Mouse (Mus musculus) neural tube, embryonic 14.5 days (tissue): ENCODE results near the gene Mterf4. TPM values are rescaled to one million over a fixed set of nuclear protein-coding genes. Genes with fewer than 3 reads are reported as not detected.
"Not testable (repeated sequence)": the region's sequence is repeated elsewhere in the genome, so short reads cannot be mapped to it uniquely, and the experiment has no call there.

Source experiments
- ATAC-seq: fragments of 200-750 bp; cut with Nextera tagmentation; 2 replicates; pipeline ENCODE4 v1.8.0; 2017; ENCODE audit warnings: low read depth, mild to moderate bottlenecking, moderate TSS enrichment, moderate library complexity
- H3K27ac ChIP-seq: fragments of 300-500 bp; sonication (generic); 2 replicates; pipeline ENCODE4 v1.5.1; 2014; ENCODE audit warnings: low read depth, mild to moderate bottlenecking, control low read depth, low read length, moderate library complexity, mixed read lengths
- H3K27me3 ChIP-seq: fragments of 300-500 bp; sonication (generic); 2 replicates; pipeline ENCODE4 v1.6.1; 2014; ENCODE audit warnings: low read length; ENCODE audit not compliant: control insufficient read depth, insufficient read depth
- H3K36me3 ChIP-seq: fragments of 300-500 bp; sonication (generic); 2 replicates; pipeline ENCODE4 v1.6.1; 2014; ENCODE audit warnings: low read length, mixed read lengths; ENCODE audit not compliant: control insufficient read depth, insufficient read depth
- H3K4me1 ChIP-seq: fragments of 300-500 bp; sonication (generic); 2 replicates; pipeline ENCODE4 v1.6.1; 2014; ENCODE audit warnings: low read length; ENCODE audit not compliant: control insufficient read depth, insufficient read depth
- H3K4me2 ChIP-seq: fragments of 300-500 bp; sonication (generic); 2 replicates; pipeline ENCODE4 v1.6.1; 2014; ENCODE audit warnings: mild to moderate bottlenecking, low read depth, low read length, control low read depth
- H3K4me3 ChIP-seq: fragments of 300-500 bp; sonication (generic); 2 replicates; pipeline ENCODE4 v1.5.1; 2014; ENCODE audit warnings: low read depth, low read length, control low read depth, mixed read lengths
- H3K9ac ChIP-seq: fragments of 300-500 bp; sonication (generic); replicated peaks from 2 replicates; pipeline ENCODE4 v1.6.1; 2014; ENCODE audit warnings: low read depth, mild to moderate bottlenecking, control low read depth, low read length, mixed read lengths
- H3K9me3 ChIP-seq: fragments of 300-500 bp; sonication (generic); 2 replicates; pipeline ENCODE4 v1.6.1; 2016; ENCODE audit warnings: low read length; ENCODE audit not compliant: control insufficient read depth
- WGBS: fragments of 180-500 bp; shearing (Covaris S2); extraction: QIAGEN DNeasy Blood & Tissue Kit; methylation state at CpG from one replicate; pipeline ENCODE4 v1.1.7; 2014; 5-methylcytosine and 5-hydroxymethylcytosine counted together
- polyA plus RNA-seq: library from polyadenylated mRNA; unstranded; fragments of >200 nt; fragmentation: Nextera tagmentation; extraction: Ambion mirVana; gene quantifications from 2 replicates; pipeline ENCODE4 v1.2.1, GENCODE M21; 2014

Gene Mterf4
- polyA plus RNA-seq, 1 experiment from 2014 or later, result 31.2 TPM

DNA sequence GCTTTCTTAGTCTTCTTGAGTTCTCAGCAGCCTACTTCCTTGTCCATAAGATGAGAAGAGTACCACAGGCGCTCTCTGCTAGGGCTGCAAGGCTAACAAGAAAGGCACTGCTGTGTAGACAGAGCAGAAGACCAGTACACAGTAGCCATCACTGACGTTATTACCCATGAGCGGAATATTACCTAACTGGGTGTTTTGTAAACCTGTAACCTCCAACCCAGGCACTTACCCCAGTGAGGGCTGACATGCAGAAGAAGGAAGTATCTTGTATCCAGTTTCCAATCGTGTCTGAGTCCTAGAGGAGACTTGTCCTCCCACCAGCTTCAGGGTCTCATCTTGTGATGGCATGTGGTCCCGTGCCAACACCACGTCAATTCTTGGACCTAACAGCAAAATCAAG is 18.3 kb upstream of the Mterf4 start:
- H3K36me3 ChIP-seq, result peaks cover 13% of the 10 kb centered on the region
- no peaks in the 10 kb centered on the region for H3K4me1 ChIP-seq
- WGBS, result 91% methylated on average over 6 of the region's 6 CpGs
- H3K4me2 ChIP-seq, result no peak overlapping the region
- no peak overlapping the region for H3K4me3 ChIP-seq
- ATAC-seq, result no peak
- H3K27me3 ChIP-seq, result no peaks in the 10 kb centered on the region
- no peak overlapping the region for H3K9ac ChIP-seq
- no peaks in the 10 kb centered on the region for H3K9me3 ChIP-seq
- no peak overlapping the region for H3K27ac ChIP-seq

DNA sequence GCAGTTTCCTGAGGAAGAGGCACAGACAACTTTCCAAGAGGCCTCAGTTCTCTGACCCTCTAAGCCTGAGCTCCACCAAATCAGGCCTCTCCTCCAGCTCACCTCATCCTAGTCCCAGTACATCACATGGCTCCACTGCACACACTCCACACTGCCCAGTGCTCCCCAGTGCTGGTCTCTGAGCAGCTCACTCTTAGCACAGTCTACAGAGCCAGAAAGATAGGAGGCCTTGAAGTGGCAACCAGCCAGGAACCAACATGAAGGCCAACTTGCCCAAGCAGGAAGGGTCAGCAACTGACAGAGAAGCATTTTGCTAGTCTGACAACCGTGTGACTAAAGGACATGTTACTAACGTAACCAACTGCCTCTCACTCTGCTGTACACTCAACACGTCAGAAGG is 5.1 kb downstream of the Mterf4 start:
- Histone ChIP-seq H3K9me3 (no peaks in the 10 kb centered on the region), H3K4me1 (peaks cover 7% of the 10 kb centered on the region; the same call in 1 of the 2 replicates), H3K36me3 (peaks cover 32% of the 10 kb centered on the region), H3K27ac (no peak overlapping the region), H3K9ac (no peak overlapping the region), H3K27me3 (no peaks in the 10 kb centered on the region), H3K4me3 (no peak overlapping the region), H3K4me2 (no peak overlapping the region)
- WGBS, result 89% methylated on average over 3 of the region's 3 CpGs
- ATAC-seq, result no peak

DNA sequence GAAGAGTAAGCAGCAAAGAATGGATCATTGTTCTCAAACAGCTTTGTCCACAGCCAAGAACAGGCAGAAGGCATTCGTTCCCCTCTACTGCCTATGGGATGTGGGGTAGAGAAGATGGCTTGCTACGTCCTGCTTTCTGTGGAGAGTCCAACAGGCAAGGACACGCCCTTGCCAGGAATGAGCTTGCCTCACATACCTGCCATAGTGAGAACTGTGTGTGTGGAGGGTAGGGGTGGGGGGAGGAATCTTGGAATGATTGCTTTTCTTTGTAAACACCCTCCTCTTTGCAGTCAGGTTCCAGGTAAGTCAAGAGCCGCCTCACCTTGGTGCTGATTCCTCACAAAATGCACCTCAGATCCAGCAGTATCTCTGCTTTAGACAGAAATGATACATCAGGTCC is 5.9 kb downstream of the Mterf4 start:
- peaks cover 2% of the 10 kb centered on the region; the same call in 1 of the 2 replicates for H3K4me1 ChIP-seq
- peaks cover 33% of the 10 kb centered on the region for H3K36me3 ChIP-seq
- H3K4me2 ChIP-seq, result no peak overlapping the region
- no peak overlapping the region for H3K27ac ChIP-seq
- no peaks in the 10 kb centered on the region for H3K27me3 ChIP-seq
- no peak overlapping the region for H3K4me3 ChIP-seq
- 92% methylated on average over 4 of the region's 4 CpGs for WGBS
- ATAC-seq, result no peak
- H3K9ac ChIP-seq, result no peak overlapping the region
- H3K9me3 ChIP-seq, result no peaks in the 10 kb centered on the region

DNA sequence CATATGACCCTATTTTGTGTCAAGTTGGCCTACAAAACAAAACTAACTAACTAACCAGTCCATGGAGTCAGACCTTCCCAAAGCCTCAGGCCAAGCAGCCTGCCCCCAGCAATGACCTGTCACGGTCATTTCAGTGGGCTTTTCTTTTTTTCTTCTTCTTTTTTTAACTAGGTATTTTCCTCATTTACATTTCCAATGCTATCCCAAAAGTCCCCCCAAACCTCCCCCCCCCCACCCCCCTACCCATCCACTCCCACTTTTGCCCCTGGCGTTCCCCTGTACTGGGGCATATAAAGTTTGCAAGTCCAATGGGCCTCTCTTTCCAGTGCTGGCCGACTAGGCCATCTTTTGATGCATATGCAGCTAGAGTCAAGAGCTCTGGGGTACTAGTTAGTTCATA is 11.2 kb downstream of the Mterf4 start:
- peaks cover 19% of the 10 kb centered on the region for H3K36me3 ChIP-seq
- ATAC-seq, H3K9ac ChIP-seq, H3K4me1 ChIP-seq, H3K27me3 ChIP-seq, H3K27ac ChIP-seq, H3K4me3 ChIP-seq, H3K4me2 ChIP-seq, H3K9me3 ChIP-seq: not testable (repeated sequence)
- 88% methylated on average over 3 of the region's 3 CpGs for WGBS

DNA sequence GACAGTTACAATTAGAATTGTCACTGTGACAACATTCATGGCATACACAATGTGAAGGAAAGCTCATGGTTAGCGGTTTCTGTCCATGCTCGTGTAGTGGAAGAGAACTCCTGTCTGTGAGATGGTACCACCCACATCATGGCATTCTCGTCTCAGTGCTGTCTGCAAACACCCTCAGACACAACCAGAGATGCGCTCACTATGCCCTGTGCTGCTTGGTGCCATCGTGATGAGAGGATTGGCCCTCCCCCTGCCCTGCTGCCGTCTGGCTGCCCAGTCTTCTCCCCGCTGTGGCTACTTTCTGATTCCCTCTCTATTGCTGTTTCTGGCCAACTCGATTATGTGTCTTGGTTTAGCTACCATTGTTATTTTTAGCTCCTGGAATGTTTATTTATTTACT is 13.7 kb downstream of the Mterf4 start:
- peaks cover 10% of the 10 kb centered on the region for H3K36me3 ChIP-seq
- WGBS, result 81% methylated on average over 8 of the region's 8 CpGs
- H3K4me3 ChIP-seq, result no peak overlapping the region
- H3K9me3 ChIP-seq, result no peaks in the 10 kb centered on the region
- H3K4me2 ChIP-seq, result no peak overlapping the region
- no peaks in the 10 kb centered on the region for H3K4me1 ChIP-seq
- no peak for ATAC-seq
- H3K27ac ChIP-seq, result no peak overlapping the region
- no peaks in the 10 kb centered on the region for H3K27me3 ChIP-seq
- no peak overlapping the region for H3K9ac ChIP-seq

DNA sequence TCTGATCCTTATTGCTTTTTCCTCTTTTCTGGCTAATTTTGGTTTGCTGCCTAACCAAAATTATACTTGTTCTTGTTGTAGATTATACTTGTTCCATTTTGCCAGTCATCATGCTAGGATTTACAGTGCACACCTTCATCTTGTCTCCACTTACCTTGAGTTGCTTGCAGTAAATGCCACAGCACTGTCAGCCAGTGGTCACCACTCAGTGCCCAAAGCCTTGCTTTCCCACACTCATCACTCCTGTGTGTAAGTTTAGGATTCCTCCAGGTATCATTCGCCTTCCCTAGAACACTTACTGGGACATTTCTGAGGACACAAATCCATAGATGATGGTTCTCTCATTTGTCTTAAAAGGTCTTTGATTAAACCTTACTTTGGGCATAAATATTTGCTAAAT is 14.1 kb downstream of the Mterf4 start:
- no peak for ATAC-seq
- H3K4me1 ChIP-seq, result no peaks in the 10 kb centered on the region
- 96% methylated on average over 1 of the region's 1 CpGs for WGBS

DNA sequence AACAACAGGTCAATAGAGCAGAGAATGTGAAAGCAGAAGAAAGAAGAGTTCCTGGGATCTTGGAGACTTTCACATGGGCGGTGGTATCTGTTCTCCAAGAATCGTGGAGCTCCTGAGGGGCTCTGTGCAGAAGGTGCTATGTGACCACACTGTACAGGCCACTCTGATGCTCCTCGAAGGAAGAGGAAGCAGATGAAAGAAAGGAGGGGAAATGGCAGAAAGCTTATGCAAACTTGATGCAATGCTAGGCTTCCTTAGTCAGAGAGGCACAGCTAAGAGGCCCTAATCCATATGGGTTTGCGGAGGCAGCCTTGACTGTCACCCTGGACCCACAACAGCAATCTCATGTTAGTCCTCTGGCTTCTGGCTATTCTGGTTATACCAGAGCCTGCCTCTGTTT is 14.8 kb downstream of the Mterf4 start:
- ATAC-seq, result no peak
- WGBS, result 87% methylated on average over 4 of the region's 4 CpGs

More for the DNA sequence above, 14.1 kb downstream of the Mterf4 start:
- H3K36me3 ChIP-seq, result peaks cover 6% of the 10 kb centered on the region
- no peak overlapping the region for H3K9ac ChIP-seq
- H3K27ac ChIP-seq, result no peak overlapping the region
- H3K9me3 ChIP-seq, result no peaks in the 10 kb centered on the region
- H3K4me2 ChIP-seq, result no peak overlapping the region
- H3K27me3 ChIP-seq, result no peaks in the 10 kb centered on the region
- H3K4me3 ChIP-seq, result no peak overlapping the region

DNA sequence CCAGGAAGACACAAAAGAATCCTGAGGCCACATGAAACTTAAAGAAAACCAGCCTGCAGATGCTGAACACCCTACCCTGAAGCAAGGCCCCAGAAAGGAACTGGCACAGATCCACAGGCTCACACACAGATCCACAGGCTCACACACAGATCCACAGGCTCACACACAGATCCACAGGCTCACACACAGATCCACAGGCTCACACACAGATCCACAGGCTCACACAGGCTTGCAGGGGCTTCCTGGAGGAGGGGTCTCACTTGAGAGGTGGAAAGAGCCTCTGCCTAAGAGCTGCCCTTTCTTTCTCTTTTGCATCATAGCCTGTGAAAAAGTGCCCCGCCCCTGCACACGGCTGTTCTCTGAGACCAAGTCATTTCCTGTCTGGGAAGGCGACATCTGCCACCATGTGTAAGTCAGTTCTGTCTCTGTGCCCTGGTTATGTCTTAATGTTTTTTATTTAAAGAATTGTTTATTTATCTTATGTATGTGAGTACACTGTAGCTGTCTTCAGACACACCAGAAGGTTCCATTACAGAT is 16.0 kb downstream of the Mterf4 start:
- Histone ChIP-seq H3K27ac (no peak overlapping the region), H3K4me2 (no peak overlapping the region), H3K4me3 (no peak overlapping the region), H3K27me3 (no peaks in the 10 kb centered on the region), H3K9me3 (no peaks in the 10 kb centered on the region), H3K36me3 (no peaks in the 10 kb centered on the region), H3K4me1 (no peaks in the 10 kb centered on the region), H3K9ac (no peak overlapping the region)
- WGBS, result 63% methylated on average over 3 of the region's 3 CpGs
- no peak for ATAC-seq

More for the DNA sequence above, 14.8 kb downstream of the Mterf4 start:
- no peak overlapping the region for H3K9ac ChIP-seq
- no peak overlapping the region for H3K4me2 ChIP-seq
- H3K4me1 ChIP-seq, result no peaks in the 10 kb centered on the region
- no peak overlapping the region for H3K4me3 ChIP-seq
- no peaks in the 10 kb centered on the region for H3K27me3 ChIP-seq
- H3K9me3 ChIP-seq, result no peaks in the 10 kb centered on the region
- peaks cover 4% of the 10 kb centered on the region; the same call in 1 of the 2 replicates for H3K36me3 ChIP-seq
- H3K27ac ChIP-seq, result no peak overlapping the region

DNA sequence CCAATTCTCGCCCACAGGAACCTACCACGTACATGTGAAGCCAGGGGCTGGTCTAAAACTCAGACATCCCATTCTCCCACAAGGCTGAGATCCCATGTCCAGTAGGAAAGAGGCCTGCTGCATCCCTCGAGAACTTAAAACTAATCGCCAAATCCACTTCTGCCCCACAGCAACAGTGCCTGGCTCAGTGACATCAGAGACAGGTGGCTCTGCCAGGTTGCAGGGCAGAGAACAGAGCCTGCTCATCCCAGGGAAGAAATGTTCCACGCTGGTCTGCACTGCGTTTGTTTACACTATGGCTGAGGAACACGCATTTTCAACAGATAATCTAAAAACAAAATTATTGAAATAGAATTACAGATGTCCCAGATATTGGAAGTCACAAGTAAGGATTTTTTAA is 28.7 kb downstream of the Mterf4 start:
- Histone ChIP-seq H3K4me3 (no peak overlapping the region), H3K4me1 (no peaks in the 10 kb centered on the region), H3K27ac (no peak overlapping the region), H3K9ac (no peak overlapping the region), H3K36me3 (no peaks in the 10 kb centered on the region), H3K27me3 (no peaks in the 10 kb centered on the region), H3K9me3 (no peaks in the 10 kb centered on the region), H3K4me2 (no peak overlapping the region)
- WGBS, result 83% methylated on average over 7 of the region's 7 CpGs
- no peak for ATAC-seq
